Mouse (Mus musculus) gastrocnemius, postnatal 25 days (tissue): ENCODE results near the gene Rpap3. TPM values are rescaled to one million over a fixed set of nuclear protein-coding genes. Genes with fewer than 3 reads are reported as not detected.

Source experiments
- DNase-seq: peaks from one replicate; pipeline ENCODE4 v3.0.0; 2022
- total RNA-seq, 2 experiments: library from RNA; stranded (reverse); gene quantifications; 1 replicate in 1 of 2; 2 replicates in 1 of 2; pipeline ENCODE4 v1.2.3; 2021

Rpap3 gene
- total RNA-seq, 2 experiments from 2014 or later: 9.6 to 11.4 TPM

- DNase-seq: no peak
Measured at GRCm38 (mm10) chr15:97646426-97646825, 59.2 kb downstream of the Rpap3 start.

- no peak for DNase-seq
Measured at GRCm38 (mm10) chr15:97643986-97644385, 61.6 kb downstream of the Rpap3 start.

Other genes with a start within 250 kb of the Rpap3 start
- under 1 TPM; 0.36 to 0.91 TPM for gene Endou, start 25.5 kb upstream of the Rpap3 start, total RNA-seq
- gene Rapgef3, start 62.1 kb upstream of the Rpap3 start, total RNA-seq: 1 to 10 TPM; 3.7 to 8.1 TPM
- gene Slc48a1, start 72.7 kb upstream of the Rpap3 start, total RNA-seq: 10 to 100 TPM; 44.7 to 47.2 TPM
- gene Hdac7, start 138.7 kb upstream of the Rpap3 start, total RNA-seq: 10 to 100 TPM; 11.9 to 15.0 TPM
- under 1 TPM; 0.18 to 0.32 TPM for gene Vdr, start 204.8 kb upstream of the Rpap3 start, total RNA-seq